Mouse (Mus musculus) ES-CJ7 (cell line): ENCODE measurements at regions not wholly inside any gene's neighbourhood (a gene's known extent, or its start where the extent isn't known, plus 50 kb on each side); places are given as distances from the start of the nearest gene placed in this dataset.

Experiments
- DNase-seq: peaks from one replicate; pipeline ENCODE4 v3.0.0; 2011; ENCODE audit warnings: low read depth, low spot score

- no peak for DNase-seq
Observed at GRCm38 (mm10) chr5:119480191-119481190, 190.0 kb upstream of the Tbx3 start.

GRCm38 (mm10) chr5:119483706-119484105 is 186.8 kb upstream of the Tbx3 start:
- DNase-seq: no peak

- peak; percentile 67 for DNase-seq
Observed at GRCm38 (mm10) chr5:119486196-119486595, 184.3 kb upstream of the Tbx3 start.

- no peak for DNase-seq
Observed at GRCm38 (mm10) chr5:119487184-119487583, 183.3 kb upstream of the Tbx3 start.

GRCm38 (mm10) chr5:119497501-119497900 is 173.0 kb upstream of the Tbx3 start:
- DNase-seq: peak; percentile 29

- no peak for DNase-seq
Observed at GRCm38 (mm10) chr5:119498431-119498830, 172.0 kb upstream of the Tbx3 start.

GRCm38 (mm10) chr5:119507709-119508108 is 162.8 kb upstream of the Tbx3 start:
- no peak for DNase-seq

GRCm38 (mm10) chr5:119518506-119519252 is 151.8 kb upstream of the Tbx3 start:
- DNase-seq: no peak

GRCm38 (mm10) chr5:119524171-119524570 is 146.3 kb upstream of the Tbx3 start:
- peak; percentile 58 for DNase-seq

- DNase-seq: no peak
Observed at GRCm38 (mm10) chr5:119525960-119526359, 144.5 kb upstream of the Tbx3 start.

- no peak for DNase-seq
Observed at GRCm38 (mm10) chr5:119530009-119530408, 140.5 kb upstream of the Tbx3 start.

- no peak for DNase-seq
Observed at GRCm38 (mm10) chr5:119534946-119535345, 135.5 kb upstream of the Tbx3 start.

GRCm38 (mm10) chr5:119542836-119543235 is 127.6 kb upstream of the Tbx3 start:
- peak; percentile 70 for DNase-seq

GRCm38 (mm10) chr5:119543716-119544115 is 126.8 kb upstream of the Tbx3 start:
- peak; percentile 75 for DNase-seq

GRCm38 (mm10) chr5:119544681-119545080 is 125.8 kb upstream of the Tbx3 start:
- no peak for DNase-seq

GRCm38 (mm10) chr5:119547070-119547469 is 123.4 kb upstream of the Tbx3 start:
- no peak for DNase-seq

GRCm38 (mm10) chr5:119550916-119551315 is 119.6 kb upstream of the Tbx3 start:
- peak; percentile 26 for DNase-seq

- no peak for DNase-seq
Observed at GRCm38 (mm10) chr5:119553469-119553868, 117.0 kb upstream of the Tbx3 start.

GRCm38 (mm10) chr5:119557071-119557470 is 113.4 kb upstream of the Tbx3 start:
- no peak for DNase-seq

- no peak for DNase-seq
Observed at GRCm38 (mm10) chr5:119559696-119560095, 110.8 kb upstream of the Tbx3 start.

GRCm38 (mm10) chr5:119560392-119560791 is 110.1 kb upstream of the Tbx3 start:
- DNase-seq: peak; percentile 30

GRCm38 (mm10) chr5:119561531-119561930 is 108.9 kb upstream of the Tbx3 start:
- no peak for DNase-seq
